Mouse (Mus musculus) ovary, postnatal 14 days (tissue): ENCODE measurements around the gene Osbpl9.

ENCODE experiments used
- DNase-seq: peaks from one replicate; pipeline ENCODE4 v3.0.0; 2022; ENCODE audit warnings: low spot score

Osbpl9 gene

GRCm38 (mm10) chr4:109201582-109202424 lies at the start of gene Osbpl9:
Gene Osbpl9, minus strand, starts transcription at chr4:109202272.
- peak; percentile 98 for DNase-seq

GRCm38 (mm10) chr4:109251605-109252004 lies 49.5 kb upstream of the Osbpl9 start:
- no peak for DNase-seq

- DNase-seq: no peak
Measured at GRCm38 (mm10) chr4:109245016-109245620, 43.0 kb upstream of the Osbpl9 start.

- no peak for DNase-seq
Measured at GRCm38 (mm10) chr4:109244506-109244905, 42.4 kb upstream of the Osbpl9 start.

GRCm38 (mm10) chr4:109241934-109242333 lies 39.9 kb upstream of the Osbpl9 start:
- peak; percentile 54 for DNase-seq

DNA sequence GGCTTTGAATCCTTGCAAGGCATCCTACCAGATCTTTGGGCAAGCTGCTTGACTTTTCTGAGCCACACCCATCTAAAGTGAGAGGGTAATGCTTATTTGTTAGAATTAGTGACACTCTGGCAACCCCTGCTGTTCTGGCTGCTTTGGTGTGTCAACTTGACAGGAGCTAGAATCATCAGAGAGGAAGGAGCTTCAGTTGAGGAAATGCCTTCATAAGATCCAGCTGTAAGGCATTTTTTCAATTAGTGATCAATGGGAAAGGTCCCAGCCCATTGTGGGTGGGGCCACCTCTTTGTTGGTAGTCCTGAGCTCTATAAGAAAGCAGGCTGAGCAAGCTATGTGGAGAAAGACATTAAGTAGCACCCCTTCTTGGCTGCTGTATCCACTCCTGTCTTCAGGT lies 39.1 kb upstream of the Osbpl9 start:
- DNase-seq: no peak

GRCm38 (mm10) chr4:109238428-109239268 lies 36.6 kb upstream of the Osbpl9 start:
- DNase-seq: no peak

DNA sequence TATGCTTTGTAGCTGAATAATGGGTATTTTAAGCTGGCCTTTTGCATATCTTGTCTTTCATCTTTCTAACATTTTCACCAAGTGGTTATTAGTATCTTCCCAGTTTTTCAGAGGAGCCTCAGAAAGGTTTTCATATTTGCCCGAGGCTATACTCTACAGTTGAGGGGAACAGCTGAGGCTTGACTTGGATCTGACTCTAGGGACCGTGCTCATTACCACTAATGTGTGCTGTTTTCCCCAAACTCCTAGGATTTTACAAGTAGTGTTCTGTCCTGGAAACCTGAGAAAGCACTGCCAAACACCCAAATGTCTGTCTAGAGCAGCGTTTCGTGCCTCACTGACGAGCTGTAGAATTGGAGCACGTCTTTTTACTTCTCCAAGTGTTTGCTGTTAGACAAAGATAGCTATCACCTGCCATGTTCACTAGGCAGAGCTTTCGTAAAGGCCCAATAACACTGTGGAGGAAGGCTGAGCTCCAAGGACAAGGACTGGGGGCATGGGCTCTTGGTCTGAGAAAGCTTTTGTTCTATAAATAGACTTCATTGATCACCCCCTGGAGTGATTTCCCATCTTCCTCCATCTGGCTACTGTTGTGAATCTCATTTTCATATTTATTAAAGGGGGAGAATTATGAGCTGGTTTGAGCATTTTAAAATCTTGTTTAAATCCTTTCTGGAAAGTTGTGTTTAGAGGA lies 34.3 kb upstream of the Osbpl9 start:
- no peak for DNase-seq

GRCm38 (mm10) chr4:109234806-109235350 lies 32.8 kb upstream of the Osbpl9 start:
- no peak for DNase-seq

DNA sequence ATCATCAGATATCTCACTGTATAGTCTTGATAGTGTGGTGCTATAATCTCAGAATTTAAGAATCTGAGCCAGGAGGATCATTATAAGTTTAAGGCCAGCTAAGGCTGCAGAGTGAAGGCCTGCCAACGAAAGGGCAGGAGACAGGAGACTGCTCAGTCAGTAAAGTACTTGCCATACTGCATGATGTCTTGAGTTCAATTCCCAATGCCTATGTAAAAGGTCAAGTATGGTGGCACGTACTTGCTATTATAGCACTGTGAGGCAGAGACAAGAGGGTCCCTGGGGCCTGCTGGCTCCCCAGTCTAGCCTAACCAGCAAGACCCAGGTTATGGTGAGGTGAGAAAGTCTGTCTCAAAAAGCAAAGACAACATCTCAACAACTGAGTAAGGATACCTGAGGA lies 32.1 kb upstream of the Osbpl9 start, which contains the start of gene Calr4:
Gene Calr4 (plus strand): TSS at position 301 of the 400 bp plus-strand sequence.
- no peak for DNase-seq

DNA sequence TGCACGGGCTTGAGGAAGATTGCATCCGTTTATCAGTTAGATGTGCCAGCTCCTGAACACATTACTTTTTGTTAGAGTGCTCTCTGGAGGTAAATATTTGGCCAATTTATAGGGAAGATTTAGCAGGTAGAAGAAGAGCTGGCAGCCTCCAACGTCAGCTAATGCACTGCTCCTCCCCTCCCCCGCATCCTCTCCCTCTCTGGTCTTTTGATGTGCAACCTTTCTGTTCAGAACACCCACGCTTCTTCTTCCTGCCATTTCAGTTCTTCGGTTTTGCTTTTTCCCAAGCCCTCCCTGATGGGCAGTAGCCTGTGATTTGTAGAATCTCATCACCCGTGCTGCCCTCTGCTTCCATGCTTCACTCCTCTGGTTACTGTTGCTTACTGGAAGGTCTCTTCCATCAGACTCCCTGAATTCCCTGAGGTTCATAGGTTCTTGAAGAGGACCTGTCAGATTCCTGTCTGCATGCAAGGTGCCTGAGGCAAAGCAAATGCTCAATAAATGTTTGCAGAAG lies 27.8 kb upstream of the Osbpl9 start:
- DNase-seq: no peak

- no peak for DNase-seq
Measured at GRCm38 (mm10) chr4:109226071-109226470, 24.0 kb upstream of the Osbpl9 start.

DNA sequence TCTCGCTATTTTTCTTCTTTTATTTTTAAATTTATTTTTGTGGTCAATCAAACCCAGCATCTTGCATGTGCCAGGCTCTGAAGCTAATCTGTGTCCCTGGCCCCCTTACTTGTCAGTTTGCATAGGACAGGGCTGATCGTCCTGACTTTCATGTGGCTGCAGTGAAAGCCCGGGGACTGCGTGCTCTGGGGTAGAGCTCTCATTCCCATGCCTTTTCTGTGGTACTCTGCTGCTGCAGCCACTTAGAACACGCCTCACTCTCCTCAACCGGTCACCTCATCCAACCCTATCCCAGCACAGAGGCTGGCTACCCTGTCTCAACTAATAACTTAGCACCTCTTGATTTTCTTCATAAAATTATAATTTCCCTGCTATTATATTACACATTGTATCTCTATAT lies 23.5 kb upstream of the Osbpl9 start:
- DNase-seq: no peak

- DNase-seq: peak; percentile 62
Measured at GRCm38 (mm10) chr4:109224762-109225552, 22.9 kb upstream of the Osbpl9 start.

- DNase-seq: no peak
Measured at GRCm38 (mm10) chr4:109222001-109222400, 19.9 kb upstream of the Osbpl9 start.

GRCm38 (mm10) chr4:109220441-109220940 lies 18.4 kb upstream of the Osbpl9 start:
- no peak for DNase-seq

- DNase-seq: no peak
Measured at GRCm38 (mm10) chr4:109218008-109218407, 15.9 kb upstream of the Osbpl9 start.

- DNase-seq: no peak
Measured at GRCm38 (mm10) chr4:109213986-109214385, 11.9 kb upstream of the Osbpl9 start.

- no peak for DNase-seq
Measured at GRCm38 (mm10) chr4:109210881-109211280, 8.8 kb upstream of the Osbpl9 start.

DNA sequence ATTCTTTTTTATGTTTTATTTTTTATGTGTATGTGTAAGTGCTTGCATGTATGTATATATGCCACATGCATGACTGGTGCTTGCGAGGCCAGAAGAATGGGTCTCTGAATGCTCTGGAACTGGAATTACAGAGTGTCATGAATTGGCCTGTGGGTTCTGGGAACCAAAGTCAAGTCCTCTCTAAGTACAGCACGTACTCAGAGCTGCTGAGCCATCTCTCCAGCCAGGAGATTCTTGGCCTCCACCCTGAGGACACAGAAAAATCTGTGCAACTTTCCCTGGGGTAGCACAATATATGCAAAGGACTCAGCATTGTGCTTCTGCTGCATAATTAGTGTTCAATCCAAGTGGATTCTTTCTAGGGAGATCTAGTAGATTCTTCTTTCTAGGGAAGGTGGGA lies 8.2 kb upstream of the Osbpl9 start:
- no peak for DNase-seq
